Mouse (Mus musculus) CD4-positive naive resting alpha-beta T cell, adult 57 days (primary cell): Measurements from ENCODE around the gene Cyp26a1. TPM values are rescaled to one million over a fixed set of nuclear protein-coding genes. Genes with fewer than 3 reads are reported as not detected.

Experiments used
- total RNA-seq: library from RNA; stranded (reverse); gene quantifications from one replicate; pipeline ENCODE4 v1.2.4, GENCODE M21; 2023

The Cyp26a1 gene
- total RNA-seq, result 0.41 TPM

DNA sequence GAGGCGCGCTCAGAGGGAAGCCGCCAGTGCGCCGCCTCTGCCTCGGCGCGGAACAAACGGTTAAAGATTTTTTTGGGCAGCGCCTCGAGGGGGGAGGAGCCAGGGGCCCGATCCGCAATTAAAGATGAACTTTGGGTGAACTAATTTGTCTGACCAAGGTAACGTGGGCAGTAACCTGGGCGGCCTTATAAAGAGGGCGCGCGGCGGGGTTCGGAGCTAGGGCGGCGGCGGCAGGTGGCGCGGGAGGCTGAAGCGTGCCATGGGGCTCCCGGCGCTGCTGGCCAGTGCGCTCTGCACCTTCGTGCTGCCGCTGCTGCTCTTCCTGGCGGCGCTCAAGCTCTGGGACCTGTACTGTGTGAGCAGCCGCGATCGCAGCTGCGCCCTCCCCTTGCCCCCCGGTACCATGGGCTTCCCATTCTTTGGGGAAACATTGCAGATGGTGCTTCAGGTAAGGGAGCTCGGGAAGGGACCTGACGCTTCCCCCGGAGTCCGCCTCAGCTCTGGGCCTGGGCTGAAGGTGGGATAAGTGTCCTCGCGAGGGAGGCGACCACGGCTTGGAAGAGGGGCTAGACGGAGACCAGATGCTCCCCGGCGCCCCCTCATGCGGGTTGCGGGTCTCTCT is at the start of gene Cyp26a1:
TSS of gene Cyp26a1 (plus strand) at position 148 of the 622 bp plus-strand sequence.

DNA sequence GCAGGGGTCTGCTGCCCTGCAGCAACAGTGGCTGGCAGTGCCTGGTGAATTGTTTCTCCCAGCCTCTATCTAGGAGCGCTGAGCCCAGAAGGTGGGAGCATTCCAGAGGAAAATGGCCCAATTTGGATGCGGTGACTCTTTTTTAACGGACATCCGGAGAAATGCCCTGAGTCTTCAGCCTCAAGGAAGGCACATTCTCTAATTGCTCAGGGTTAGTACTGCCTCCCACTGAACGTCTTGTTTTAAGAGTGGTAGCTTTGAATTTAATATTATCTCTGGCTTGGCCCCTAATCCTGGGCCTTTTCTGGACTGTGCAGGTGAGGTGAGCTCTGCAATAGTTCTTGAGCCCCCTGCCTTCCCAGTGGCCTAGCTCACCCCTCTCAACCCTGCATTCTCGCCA is 12.3 kb upstream of the Cyp26a1 start, which contains the start of gene Cyp26c1:
TSS of gene Cyp26c1 (plus strand) at position 301 of the 400 bp plus-strand sequence.

Other genes starting within 250 kb of the Cyp26a1 start
- gene Exoc6, start 147.4 kb upstream of the Cyp26a1 start, total RNA-seq, result 26.8 TPM
- gene Cyp26c1, start 12.2 kb upstream of the Cyp26a1 start, total RNA-seq, result 0.89 TPM